Mouse (Mus musculus): ENCODE data around the gene Lrp6. TPM values are rescaled to one million over a fixed set of nuclear protein-coding genes. Genes with fewer than 3 reads are reported as not detected.
A peak's percentile ranks its signal among the peaks of the same experiment; 100 is the strongest.

The Lrp6 gene
- polyA plus RNA-seq, 1 experiment: 5.0 TPM

GRCm38 (mm10) chr6:134556185-134556950 is 10.4 kb downstream of the Lrp6 start:
- Histone ChIP-seq H3K36me3 (replicated peaks; ENCODE audit: low read length) (no peaks in the 10 kb centered on the region), H3K4me3 (replicated peaks) (no peak overlapping the region), H3K27me3 (replicated peaks) (no peaks in the 10 kb centered on the region), H3K9me3 (no peaks in the 10 kb centered on the region), H3K4me1 (peaks cover 8% of the 10 kb centered on the region)
- TF ChIP-seq GATA1 (IDR thresholded peaks at IDR 0.05; ENCODE audit: borderline replicate concordance, low read length): no peak
- TF ChIP-seq FLI1 (IDR thresholded peaks at IDR 0.05; ENCODE audit: low read length): no peak

GRCm38 (mm10) chr6:134555178-134555577 is 11.6 kb downstream of the Lrp6 start:
- peaks cover 11% of the 10 kb centered on the region for H3K4me1 ChIP-seq
- no peak overlapping the region for H3K4me3 ChIP-seq (replicated peaks)
- no peaks in the 10 kb centered on the region for H3K27me3 ChIP-seq (replicated peaks)
- H3K9me3 ChIP-seq: no peaks in the 10 kb centered on the region
- H3K36me3 ChIP-seq (replicated peaks; ENCODE audit: low read length): no peaks in the 10 kb centered on the region
- TF ChIP-seq FLI1 (IDR thresholded peaks at IDR 0.05; ENCODE audit: low read length): no peak
- no peak for TF ChIP-seq GATA1 (IDR thresholded peaks at IDR 0.05; ENCODE audit: borderline replicate concordance, low read length)

- Histone ChIP-seq H3K4me3 (replicated peaks) (no peak overlapping the region), H3K36me3 (replicated peaks; ENCODE audit: low read length) (no peaks in the 10 kb centered on the region), H3K4me1 (peaks cover 7% of the 10 kb centered on the region), H3K27me3 (replicated peaks) (no peaks in the 10 kb centered on the region), H3K9me3 (no peaks in the 10 kb centered on the region)
- no peak for TF ChIP-seq FLI1 (IDR thresholded peaks at IDR 0.05; ENCODE audit: low read length)
- TF ChIP-seq GATA1 (IDR thresholded peaks at IDR 0.05; ENCODE audit: borderline replicate concordance, low read length): no peak
Measured at GRCm38 (mm10) chr6:134554230-134554629, 12.5 kb downstream of the Lrp6 start.

GRCm38 (mm10) chr6:134551007-134551406 is 15.8 kb downstream of the Lrp6 start:
- Histone ChIP-seq H3K9me3 (no peaks in the 10 kb centered on the region), H3K4me1 (peaks cover 14% of the 10 kb centered on the region), H3K4me3 (replicated peaks) (no peak overlapping the region), H3K36me3 (replicated peaks; ENCODE audit: low read length) (peaks cover 2% of the 10 kb centered on the region), H3K27me3 (replicated peaks) (no peaks in the 10 kb centered on the region)
- TF ChIP-seq GATA1 (IDR thresholded peaks at IDR 0.05; ENCODE audit: borderline replicate concordance, low read length) (no peak), FLI1 (IDR thresholded peaks at IDR 0.05; ENCODE audit: low read length) (no peak)

- Histone ChIP-seq H3K4me1 (peaks cover 18% of the 10 kb centered on the region), H3K4me3 (replicated peaks) (no peak overlapping the region), H3K27me3 (replicated peaks) (no peaks in the 10 kb centered on the region), H3K36me3 (replicated peaks; ENCODE audit: low read length) (peaks cover 2% of the 10 kb centered on the region), H3K9me3 (no peaks in the 10 kb centered on the region)
- TF ChIP-seq FLI1 (IDR thresholded peaks at IDR 0.05; ENCODE audit: low read length): no peak
- TF ChIP-seq GATA1 (IDR thresholded peaks at IDR 0.05; ENCODE audit: borderline replicate concordance, low read length): no peak
Measured at GRCm38 (mm10) chr6:134550396-134550795, 16.4 kb downstream of the Lrp6 start.

GRCm38 (mm10) chr6:134544843-134545242 is 21.9 kb downstream of the Lrp6 start:
- Histone ChIP-seq H3K4me1 (peaks cover 38% of the 10 kb centered on the region), H3K36me3 (replicated peaks; ENCODE audit: low read length) (peaks cover 19% of the 10 kb centered on the region), H3K9me3 (no peaks in the 10 kb centered on the region), H3K4me3 (replicated peaks) (no peak overlapping the region), H3K27me3 (replicated peaks) (no peaks in the 10 kb centered on the region)
- TF ChIP-seq GATA1 (IDR thresholded peaks at IDR 0.05; ENCODE audit: borderline replicate concordance, low read length) (no peak), FLI1 (IDR thresholded peaks at IDR 0.05; ENCODE audit: low read length) (no peak)

- no peaks in the 10 kb centered on the region for H3K9me3 ChIP-seq
- peaks cover 44% of the 10 kb centered on the region for H3K4me1 ChIP-seq
- H3K36me3 ChIP-seq (replicated peaks; ENCODE audit: low read length): peaks cover 19% of the 10 kb centered on the region
- H3K27me3 ChIP-seq (replicated peaks): no peaks in the 10 kb centered on the region
- H3K4me3 ChIP-seq (replicated peaks): peak overlapping the region; percentile 76
- TF ChIP-seq FLI1 (IDR thresholded peaks at IDR 0.05; ENCODE audit: low read length) (no peak), GATA1 (IDR thresholded peaks at IDR 0.05; ENCODE audit: borderline replicate concordance, low read length) (no peak)
Measured at GRCm38 (mm10) chr6:134544093-134544492, 22.7 kb downstream of the Lrp6 start.

- no peaks in the 10 kb centered on the region for H3K9me3 ChIP-seq
- TF ChIP-seq GATA1 (IDR thresholded peaks at IDR 0.05; ENCODE audit: borderline replicate concordance, low read length) (no peak), FLI1 (IDR thresholded peaks at IDR 0.05; ENCODE audit: low read length) (no peak)
- H3K36me3 ChIP-seq (replicated peaks; ENCODE audit: low read length): peaks cover 19% of the 10 kb centered on the region
- H3K27me3 ChIP-seq (replicated peaks): no peaks in the 10 kb centered on the region
- peak overlapping the region; percentile 59 for H3K4me3 ChIP-seq (replicated peaks)
- peaks cover 49% of the 10 kb centered on the region for H3K4me1 ChIP-seq
Measured at GRCm38 (mm10) chr6:134543607-134544006, 23.2 kb downstream of the Lrp6 start.

GRCm38 (mm10) chr6:134542374-134542773 is 24.4 kb downstream of the Lrp6 start:
- no peaks in the 10 kb centered on the region for H3K27me3 ChIP-seq (replicated peaks)
- H3K36me3 ChIP-seq (replicated peaks; ENCODE audit: low read length): peaks cover 20% of the 10 kb centered on the region
- no peak for TF ChIP-seq GATA1 (IDR thresholded peaks at IDR 0.05; ENCODE audit: borderline replicate concordance, low read length)
- no peak for TF ChIP-seq FLI1 (IDR thresholded peaks at IDR 0.05; ENCODE audit: low read length)
- H3K4me3 ChIP-seq (replicated peaks): no peak overlapping the region
- no peaks in the 10 kb centered on the region for H3K9me3 ChIP-seq
- H3K4me1 ChIP-seq: peaks cover 52% of the 10 kb centered on the region

GRCm38 (mm10) chr6:134540161-134540560 is 26.6 kb downstream of the Lrp6 start:
- no peaks in the 10 kb centered on the region for H3K9me3 ChIP-seq
- H3K27me3 ChIP-seq (replicated peaks): no peaks in the 10 kb centered on the region
- TF ChIP-seq FLI1 (IDR thresholded peaks at IDR 0.05; ENCODE audit: low read length) (no peak), GATA1 (IDR thresholded peaks at IDR 0.05; ENCODE audit: borderline replicate concordance, low read length) (no peak)
- peaks cover 21% of the 10 kb centered on the region for H3K36me3 ChIP-seq (replicated peaks; ENCODE audit: low read length)
- peaks cover 39% of the 10 kb centered on the region for H3K4me1 ChIP-seq
- H3K4me3 ChIP-seq (replicated peaks): peak overlapping the region; percentile 59

All from megakaryocyte, embryonic 14.5 days (primary cell).